Mouse (Mus musculus) hindbrain, postnatal 0 days (tissue): Measurements from ENCODE around the gene Cdk5rap1. TPM values are rescaled to one million over a fixed set of nuclear protein-coding genes. Genes with fewer than 3 reads are reported as not detected.
"Not testable (repeated sequence)": the region's sequence is repeated elsewhere in the genome, so short reads cannot be mapped to it uniquely, and the experiment has no call there.

ENCODE experiments used
- ATAC-seq: fragments of 200-750 bp; cut with Nextera tagmentation; 2 replicates; pipeline ENCODE4 v1.8.0; 2017; ENCODE audit warnings: mild to moderate bottlenecking, moderate TSS enrichment, moderate library complexity
- DNase-seq: peaks from one replicate; pipeline ENCODE4 v3.0.0-alpha.2; 2015; ENCODE audit warnings: low spot score
- H3K27ac ChIP-seq: fragments of 300-500 bp; sonication (generic); 2 replicates; pipeline ENCODE4 v1.5.1; 2014; ENCODE audit warnings: mild to moderate bottlenecking
- H3K27me3 ChIP-seq: fragments of 300-500 bp; sonication (generic); 2 replicates; pipeline ENCODE4 v1.6.1; 2014; ENCODE audit warnings: low read length, mixed read lengths; ENCODE audit not compliant: insufficient read depth
- H3K36me3 ChIP-seq: fragments of 300-500 bp; sonication (generic); 2 replicates; pipeline ENCODE4 v1.6.1; 2014; ENCODE audit warnings: low read length, mixed read lengths; ENCODE audit not compliant: insufficient read depth
- H3K4me1 ChIP-seq: fragments of 300-500 bp; sonication (generic); 2 replicates; pipeline ENCODE4 v1.6.1; 2014; ENCODE audit warnings: antibody characterized with exemption, low read length, mixed read lengths; ENCODE audit not compliant: insufficient read depth
- H3K4me2 ChIP-seq: fragments of 300-500 bp; sonication (generic); 2 replicates; pipeline ENCODE4 v1.6.1; 2014; ENCODE audit warnings: low read depth, mild to moderate bottlenecking, low read length, moderate library complexity, mixed read lengths
- H3K4me3 ChIP-seq: fragments of 300-500 bp; sonication (generic); 2 replicates; pipeline ENCODE4 v1.5.1; 2014; ENCODE audit warnings: low read length
- H3K9ac ChIP-seq: fragments of 300-500 bp; sonication (generic); replicated peaks from 2 replicates; pipeline ENCODE4 v1.6.1; 2014; ENCODE audit warnings: mild to moderate bottlenecking, low read length, moderate library complexity, mixed read lengths
- H3K9me3 ChIP-seq: fragments of 300-500 bp; sonication (generic); 2 replicates; pipeline ENCODE4 v1.6.1; 2016; ENCODE audit warnings: low read length, mixed read lengths
- CTCF ChIP-seq: IDR thresholded peaks from 2 replicates; pipeline ENCODE4 v1.5.1; 2016; ENCODE audit warnings: antibody characterized with exemption, control low read depth, low read depth
- WGBS: fragments of 180-500 bp; shearing (Covaris S2); extraction: QIAGEN DNeasy Blood & Tissue Kit; methylation state at CpG from one replicate; pipeline ENCODE4 v1.1.7; 2014; 5-methylcytosine and 5-hydroxymethylcytosine counted together
- polyA plus RNA-seq: library from polyadenylated mRNA; unstranded; fragments of >200 nt; fragmentation: Nextera tagmentation; extraction: Ambion mirVana; gene quantifications from 2 replicates; pipeline ENCODE4 v1.2.1, GENCODE M21; 2015
- total RNA-seq: library from RNA; depleted of rRNA; stranded (reverse); fragments of >200 nt; gene quantifications from 2 replicates; pipeline ENCODE4 v1.2.3, GENCODE M21; 2014

The Cdk5rap1 gene
- total and polyA plus RNA-seq, 2 experiments from 2014 or later = 5.0 to 9.6 TPM

- no peak for DNase-seq
- no peak overlapping the region for H3K9ac ChIP-seq
- H3K27ac ChIP-seq = no peak overlapping the region
- H3K4me2 ChIP-seq = no peak overlapping the region
- no peak for ATAC-seq
- H3K36me3 ChIP-seq = peaks cover 22% of the 10 kb centered on the region
- H3K9me3 ChIP-seq = no peaks in the 10 kb centered on the region
- WGBS = 86% methylated on average over 2 of the region's 2 CpGs
- H3K4me1 ChIP-seq = no peaks in the 10 kb centered on the region
- TF ChIP-seq CTCF = no peak
- no peaks in the 10 kb centered on the region for H3K27me3 ChIP-seq
- H3K4me3 ChIP-seq = no peak overlapping the region
Observed at GRCm38 (mm10) chr2:154339356-154339755, 33.5 kb downstream of the Cdk5rap1 start.

- 81% methylated on average over 1 of the region's 1 CpGs for WGBS
- no peak for TF ChIP-seq CTCF
Observed at GRCm38 (mm10) chr2:154338161-154338560, 34.6 kb downstream of the Cdk5rap1 start.

GRCm38 (mm10) chr2:154335572-154335971 is 37.2 kb downstream of the Cdk5rap1 start:
- ATAC-seq (no peak), DNase-seq (no peak)
- no peaks in the 10 kb centered on the region for H3K4me1 ChIP-seq
- no peak overlapping the region for H3K4me3 ChIP-seq
- 86% methylated on average over 4 of the region's 4 CpGs for WGBS
- H3K4me2 ChIP-seq = no peak overlapping the region
- H3K27ac ChIP-seq = no peak overlapping the region
- H3K9ac ChIP-seq = no peak overlapping the region
- H3K9me3 ChIP-seq = no peaks in the 10 kb centered on the region
- no peak for TF ChIP-seq CTCF
- H3K27me3 ChIP-seq = no peaks in the 10 kb centered on the region
- H3K36me3 ChIP-seq = peaks cover 8% of the 10 kb centered on the region; the same call in 1 of the 2 replicates

More at GRCm38 (mm10) chr2:154338161-154338560, 34.6 kb downstream of the Cdk5rap1 start:
- Histone ChIP-seq H3K27ac (no peak overlapping the region), H3K4me2 (no peak overlapping the region), H3K4me1 (no peaks in the 10 kb centered on the region), H3K9me3 (no peaks in the 10 kb centered on the region), H3K27me3 (no peaks in the 10 kb centered on the region), H3K4me3 (no peak overlapping the region), H3K36me3 (peaks cover 17% of the 10 kb centered on the region; the same call in 1 of the 2 replicates), H3K9ac (no peak overlapping the region)
- ATAC-seq (no peak), DNase-seq (no peak)

GRCm38 (mm10) chr2:154326852-154327251 is 46.0 kb downstream of the Cdk5rap1 start:
- Histone ChIP-seq H3K9me3 (no peaks in the 10 kb centered on the region), H3K4me2 (no peak overlapping the region), H3K4me3 (no peak overlapping the region), H3K27ac (no peak overlapping the region), H3K36me3 (no peaks in the 10 kb centered on the region), H3K9ac (no peak overlapping the region), H3K27me3 (no peaks in the 10 kb centered on the region), H3K4me1 (no peaks in the 10 kb centered on the region)
- DNase-seq (no peak), ATAC-seq (no peak)
- TF ChIP-seq CTCF = no peak
- WGBS = 86% methylated on average over 3 of the region's 3 CpGs

GRCm38 (mm10) chr2:154313771-154314170 is 59.0 kb downstream of the Cdk5rap1 start:
- H3K4me1 ChIP-seq, H3K4me2 ChIP-seq, H3K27ac ChIP-seq, H3K36me3 ChIP-seq, H3K9ac ChIP-seq, DNase-seq, H3K4me3 ChIP-seq, H3K9me3 ChIP-seq, ATAC-seq, H3K27me3 ChIP-seq: not testable (repeated sequence)
- WGBS = 79% methylated on average over 5 of the region's 5 CpGs

- H3K36me3 ChIP-seq, H3K4me3 ChIP-seq, H3K4me1 ChIP-seq, H3K4me2 ChIP-seq, H3K9me3 ChIP-seq, DNase-seq, H3K27ac ChIP-seq, H3K9ac ChIP-seq, ATAC-seq, H3K27me3 ChIP-seq: not testable (repeated sequence)
- 84% methylated on average over 4 of the region's 4 CpGs for WGBS
Observed at GRCm38 (mm10) chr2:154306927-154307326, 65.9 kb downstream of the Cdk5rap1 start, which contains the start of gene Bpifb9b. Bpifb9b (plus strand) TSS chr2:154307227.

GRCm38 (mm10) chr2:154304604-154305003 is 68.2 kb downstream of the Cdk5rap1 start:
- not testable (repeated sequence) for H3K4me2 ChIP-seq, H3K9me3 ChIP-seq, H3K9ac ChIP-seq, H3K4me3 ChIP-seq, H3K27ac ChIP-seq, ATAC-seq, H3K27me3 ChIP-seq, H3K36me3 ChIP-seq, DNase-seq, H3K4me1 ChIP-seq
- WGBS = 100% methylated on average over 1 of the region's 3 CpGs
